Mouse (Mus musculus): ENCODE results near the gene Clstn3. TPM values are rescaled to one million over a fixed set of nuclear protein-coding genes. Genes with fewer than 3 reads are reported as not detected.
"Not testable (repeated sequence)": the region's sequence is repeated elsewhere in the genome, so short reads cannot be mapped to it uniquely, and the experiment has no call there.

Gene Clstn3
- polyA plus RNA-seq, 1 experiment from 2014 or later, result 2.8 TPM

GRCm38 (mm10) chr6:124484851-124485250 is 20.3 kb upstream of the Clstn3 start:
- no peak for ATAC-seq (ENCODE audit: low FRiP score, low TSS enrichment)
- 65% methylated on average over 7 of the region's 7 CpGs for WGBS
- Histone ChIP-seq H3K4me2 (replicated peaks; ENCODE audit: low read depth, low read length) (no peak overlapping the region), H3K9me3 (ENCODE audit: control insufficient read depth, low read length) (no peaks in the 10 kb centered on the region), H3K27me3 (ENCODE audit: control insufficient read depth, insufficient read depth, low read length) (no peaks in the 10 kb centered on the region), H3K27ac (ENCODE audit: low read depth, low read length) (no peak overlapping the region), H3K4me3 (ENCODE audit: low read length) (no peak overlapping the region), H3K9ac (ENCODE audit: low read depth, low read length) (no peak overlapping the region), H3K4me1 (ENCODE audit: control insufficient read depth, insufficient read depth, low read length) (no peaks in the 10 kb centered on the region), H3K36me3 (ENCODE audit: control insufficient read depth, insufficient read depth, low read length) (no peaks in the 10 kb centered on the region)

GRCm38 (mm10) chr6:124483831-124484230 is 19.2 kb upstream of the Clstn3 start:
- H3K9me3 ChIP-seq (ENCODE audit: control insufficient read depth, low read length); H3K4me2 ChIP-seq (replicated peaks; ENCODE audit: low read depth, low read length); H3K4me3 ChIP-seq (ENCODE audit: low read length); H3K4me1 ChIP-seq (ENCODE audit: control insufficient read depth, insufficient read depth, low read length); ATAC-seq (ENCODE audit: low FRiP score, low TSS enrichment); H3K9ac ChIP-seq (ENCODE audit: low read depth, low read length); H3K27me3 ChIP-seq (ENCODE audit: control insufficient read depth, insufficient read depth, low read length); H3K27ac ChIP-seq (ENCODE audit: low read depth, low read length); H3K36me3 ChIP-seq (ENCODE audit: control insufficient read depth, insufficient read depth, low read length): not testable (repeated sequence)
- 83% methylated on average over 3 of the region's 3 CpGs for WGBS

GRCm38 (mm10) chr6:124481571-124481970 is 17.0 kb upstream of the Clstn3 start:
- peak; percentile 47; the same call in 1 of the 2 replicates for ATAC-seq (ENCODE audit: low FRiP score, low TSS enrichment)
- Histone ChIP-seq H3K36me3 (ENCODE audit: control insufficient read depth, insufficient read depth, low read length) (no peaks in the 10 kb centered on the region), H3K4me2 (replicated peaks; ENCODE audit: low read depth, low read length) (no peak overlapping the region), H3K9ac (ENCODE audit: low read depth, low read length) (no peak overlapping the region), H3K27ac (ENCODE audit: low read depth, low read length) (no peak overlapping the region), H3K9me3 (ENCODE audit: control insufficient read depth, low read length) (no peaks in the 10 kb centered on the region), H3K4me1 (ENCODE audit: control insufficient read depth, insufficient read depth, low read length) (peaks cover 3% of the 10 kb centered on the region; the same call in 1 of the 2 replicates), H3K27me3 (ENCODE audit: control insufficient read depth, insufficient read depth, low read length) (no peaks in the 10 kb centered on the region), H3K4me3 (ENCODE audit: low read length) (no peak overlapping the region)
- WGBS, result 24% methylated on average over 6 of the region's 6 CpGs

GRCm38 (mm10) chr6:124480295-124480694 is 15.7 kb upstream of the Clstn3 start:
- Histone ChIP-seq H3K27ac (ENCODE audit: low read depth, low read length) (no peak overlapping the region), H3K27me3 (ENCODE audit: control insufficient read depth, insufficient read depth, low read length) (no peaks in the 10 kb centered on the region), H3K4me1 (ENCODE audit: control insufficient read depth, insufficient read depth, low read length) (peaks cover 3% of the 10 kb centered on the region; the same call in 1 of the 2 replicates), H3K9ac (ENCODE audit: low read depth, low read length) (no peak overlapping the region), H3K36me3 (ENCODE audit: control insufficient read depth, insufficient read depth, low read length) (no peaks in the 10 kb centered on the region), H3K4me3 (ENCODE audit: low read length) (no peak overlapping the region), H3K4me2 (replicated peaks; ENCODE audit: low read depth, low read length) (no peak overlapping the region), H3K9me3 (ENCODE audit: control insufficient read depth, low read length) (no peaks in the 10 kb centered on the region)
- WGBS, result 65% methylated on average over 4 of the region's 4 CpGs
- no peak for ATAC-seq (ENCODE audit: low FRiP score, low TSS enrichment)

- Histone ChIP-seq H3K36me3 (ENCODE audit: control insufficient read depth, insufficient read depth, low read length) (no peaks in the 10 kb centered on the region), H3K4me1 (ENCODE audit: control insufficient read depth, insufficient read depth, low read length) (peaks cover 3% of the 10 kb centered on the region; the same call in 1 of the 2 replicates), H3K4me2 (replicated peaks; ENCODE audit: low read depth, low read length) (no peak overlapping the region), H3K27ac (ENCODE audit: low read depth, low read length) (no peak overlapping the region), H3K9me3 (ENCODE audit: control insufficient read depth, low read length) (no peaks in the 10 kb centered on the region), H3K27me3 (ENCODE audit: control insufficient read depth, insufficient read depth, low read length) (no peaks in the 10 kb centered on the region), H3K9ac (ENCODE audit: low read depth, low read length) (no peak overlapping the region), H3K4me3 (ENCODE audit: low read length) (no peak overlapping the region)
- ATAC-seq (ENCODE audit: low FRiP score, low TSS enrichment), result no peak
- WGBS, result 82% methylated on average over 3 of the region's 3 CpGs
These were observed 15.0 kb upstream of the Clstn3 start for GRCm38 (mm10) chr6:124479573-124479930.

- Histone ChIP-seq H3K27me3 (ENCODE audit: control insufficient read depth, insufficient read depth, low read length) (no peaks in the 10 kb centered on the region), H3K4me3 (ENCODE audit: low read length) (no peak overlapping the region), H3K4me2 (replicated peaks; ENCODE audit: low read depth, low read length) (no peak overlapping the region), H3K9me3 (ENCODE audit: control insufficient read depth, low read length) (no peaks in the 10 kb centered on the region), H3K36me3 (ENCODE audit: control insufficient read depth, insufficient read depth, low read length) (no peaks in the 10 kb centered on the region), H3K27ac (ENCODE audit: low read depth, low read length) (no peak overlapping the region), H3K4me1 (ENCODE audit: control insufficient read depth, insufficient read depth, low read length) (peaks cover 3% of the 10 kb centered on the region; the same call in 1 of the 2 replicates), H3K9ac (ENCODE audit: low read depth, low read length) (no peak overlapping the region)
- WGBS, result 79% methylated on average over 3 of the region's 3 CpGs
- ATAC-seq (ENCODE audit: low FRiP score, low TSS enrichment), result no peak
These were observed 14.4 kb upstream of the Clstn3 start for GRCm38 (mm10) chr6:124478874-124479572.

GRCm38 (mm10) chr6:124477922-124478651 is 13.5 kb upstream of the Clstn3 start:
- Histone ChIP-seq H3K9ac (ENCODE audit: low read depth, low read length) (no peak overlapping the region), H3K27me3 (ENCODE audit: control insufficient read depth, insufficient read depth, low read length) (no peaks in the 10 kb centered on the region), H3K36me3 (ENCODE audit: control insufficient read depth, insufficient read depth, low read length) (no peaks in the 10 kb centered on the region), H3K4me1 (ENCODE audit: control insufficient read depth, insufficient read depth, low read length) (peaks cover 3% of the 10 kb centered on the region; the same call in 1 of the 2 replicates), H3K27ac (ENCODE audit: low read depth, low read length) (no peak overlapping the region), H3K4me2 (replicated peaks; ENCODE audit: low read depth, low read length) (no peak overlapping the region), H3K4me3 (ENCODE audit: low read length) (no peak overlapping the region), H3K9me3 (ENCODE audit: control insufficient read depth, low read length) (no peaks in the 10 kb centered on the region)
- 53% methylated on average over 17 of the region's 17 CpGs for WGBS
- ATAC-seq (ENCODE audit: low FRiP score, low TSS enrichment), result peak; percentile 13; the same call in 1 of the 2 replicates

GRCm38 (mm10) chr6:124477221-124477655 is 12.6 kb upstream of the Clstn3 start:
- ATAC-seq (ENCODE audit: low FRiP score, low TSS enrichment), result no peak
- Histone ChIP-seq H3K36me3 (ENCODE audit: control insufficient read depth, insufficient read depth, low read length) (no peaks in the 10 kb centered on the region), H3K27ac (ENCODE audit: low read depth, low read length) (no peak overlapping the region), H3K4me2 (replicated peaks; ENCODE audit: low read depth, low read length) (no peak overlapping the region), H3K27me3 (ENCODE audit: control insufficient read depth, insufficient read depth, low read length) (no peaks in the 10 kb centered on the region), H3K4me1 (ENCODE audit: control insufficient read depth, insufficient read depth, low read length) (peaks cover 3% of the 10 kb centered on the region; the same call in 1 of the 2 replicates), H3K4me3 (ENCODE audit: low read length) (no peak overlapping the region), H3K9ac (ENCODE audit: low read depth, low read length) (no peak overlapping the region), H3K9me3 (ENCODE audit: control insufficient read depth, low read length) (no peaks in the 10 kb centered on the region)
- WGBS, result 54% methylated on average over 5 of the region's 5 CpGs

- ATAC-seq (ENCODE audit: low FRiP score, low TSS enrichment), result no peak
- Histone ChIP-seq H3K4me3 (ENCODE audit: low read length) (no peak overlapping the region), H3K36me3 (ENCODE audit: control insufficient read depth, insufficient read depth, low read length) (no peaks in the 10 kb centered on the region), H3K9ac (ENCODE audit: low read depth, low read length) (no peak overlapping the region), H3K27ac (ENCODE audit: low read depth, low read length) (no peak overlapping the region), H3K27me3 (ENCODE audit: control insufficient read depth, insufficient read depth, low read length) (no peaks in the 10 kb centered on the region), H3K4me2 (replicated peaks; ENCODE audit: low read depth, low read length) (no peak overlapping the region), H3K4me1 (ENCODE audit: control insufficient read depth, insufficient read depth, low read length) (peaks cover 3% of the 10 kb centered on the region; the same call in 1 of the 2 replicates), H3K9me3 (ENCODE audit: control insufficient read depth, low read length) (no peaks in the 10 kb centered on the region)
- WGBS, result 90% methylated on average over 11 of the region's 11 CpGs
These were observed 12.2 kb upstream of the Clstn3 start for GRCm38 (mm10) chr6:124476796-124477195.

All from kidney, embryonic 14.5 days (tissue).